Mouse (Mus musculus) adrenal gland, postnatal 10 days (tissue): ENCODE data around the gene Ets1. TPM values are rescaled to one million over a fixed set of nuclear protein-coding genes. Genes with fewer than 3 reads are reported as not detected.

Experiments used
- DNase-seq: peaks from one replicate; pipeline ENCODE4 v3.0.0; 2021; ENCODE audit warnings: mixed read lengths
- total RNA-seq, 2 experiments: library from RNA; stranded (reverse); gene quantifications; 2 replicates each; pipeline ENCODE4 v1.2.3; 2021

Gene Ets1
- total RNA-seq, 2 experiments from 2014 or later: 75.0 to 82.4 TPM

DNA sequence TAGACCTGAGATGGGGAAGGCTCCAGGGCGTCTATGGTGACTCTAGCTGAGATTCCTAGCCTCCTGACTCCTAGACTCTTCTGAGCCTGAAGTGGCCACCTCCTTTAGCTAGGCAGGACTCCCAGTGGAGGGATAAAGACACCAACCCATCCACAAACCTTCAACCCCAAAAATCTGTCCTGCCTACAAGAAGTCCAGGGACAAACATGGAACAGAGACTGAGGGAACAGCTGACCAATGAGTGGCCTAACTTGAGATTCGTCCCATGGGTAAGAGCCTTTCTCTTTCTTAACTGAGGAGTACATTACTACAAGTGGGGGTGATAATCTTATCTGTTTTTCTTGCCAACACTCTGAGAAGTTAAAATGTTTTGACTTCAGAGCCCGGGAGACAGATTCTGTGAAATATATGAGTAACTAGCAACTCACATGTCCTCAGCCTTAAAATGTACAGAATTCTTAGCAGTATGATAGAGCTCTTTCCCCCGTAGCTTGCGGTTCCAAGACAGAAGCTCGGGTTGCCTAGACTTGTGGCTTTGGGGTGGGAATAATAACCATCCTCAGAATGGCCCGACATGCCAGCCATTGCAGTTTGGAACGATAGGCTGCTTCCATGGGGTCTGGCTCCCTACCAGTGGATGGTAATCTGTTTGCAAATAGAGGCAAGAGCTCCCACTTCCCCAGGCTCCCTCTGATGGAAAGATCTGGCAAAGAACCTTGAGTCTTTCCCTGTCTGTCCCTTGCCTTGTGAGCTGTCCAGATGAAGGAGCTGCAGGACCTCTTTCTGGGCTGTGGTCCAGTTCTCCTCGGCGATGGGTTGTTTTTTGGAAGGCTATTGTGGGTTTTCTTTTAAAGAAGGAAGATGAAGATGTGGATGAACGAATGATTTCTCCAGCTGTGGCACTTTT is 30.8 kb downstream of the Ets1 start:
- DNase-seq: no peak

DNA sequence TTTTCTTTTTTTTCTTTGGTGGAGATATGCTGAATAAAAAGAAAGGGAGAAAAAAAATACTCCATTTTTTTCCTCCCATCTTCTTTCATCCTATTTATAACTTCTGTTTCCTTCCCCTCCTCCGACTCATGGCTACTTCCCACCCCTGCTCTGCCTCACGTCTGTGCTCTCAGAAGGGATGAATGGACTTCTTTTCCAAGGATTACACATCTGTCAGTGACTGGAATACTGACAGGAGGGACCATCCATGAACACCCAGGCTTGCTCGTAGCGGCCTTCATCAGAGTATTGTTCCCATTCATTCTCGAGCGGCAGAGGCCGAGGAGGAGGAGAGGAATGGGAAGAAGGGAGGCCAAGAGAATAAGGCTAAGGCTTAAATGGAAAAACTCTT is 31.5 kb downstream of the Ets1 start:
- no peak for DNase-seq

DNA sequence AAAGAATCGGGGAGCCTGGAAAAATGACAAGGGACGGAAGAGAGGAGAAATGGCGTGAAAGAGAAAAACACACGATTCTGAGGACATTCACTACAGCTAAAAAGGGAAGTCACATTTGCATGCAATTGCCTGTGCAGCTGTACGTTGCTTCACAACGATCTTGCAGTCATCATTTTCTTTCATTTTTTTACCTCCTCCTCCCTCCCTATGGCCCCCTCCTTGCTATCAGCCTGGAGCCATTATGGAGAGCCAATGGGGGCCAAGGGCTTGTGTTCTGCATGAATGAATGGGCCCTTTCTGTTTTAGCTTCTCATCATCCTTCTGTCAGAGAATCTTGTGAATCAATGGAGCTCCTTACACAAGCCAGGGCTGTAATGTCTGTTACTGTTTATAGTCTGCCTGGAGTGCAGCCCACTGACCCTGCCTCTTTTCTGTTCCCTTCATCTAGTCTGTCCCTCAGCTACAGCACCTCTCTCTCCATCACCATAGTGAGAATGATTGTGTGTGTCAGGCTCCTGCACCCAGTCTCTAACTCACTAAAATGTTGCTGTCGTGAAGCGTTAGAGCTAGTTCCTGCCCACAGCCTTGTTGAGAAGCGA is 32.2 kb downstream of the Ets1 start:
- no peak for DNase-seq

- no peak for DNase-seq
Observed at GRCm38 (mm10) chr9:32669397-32669796, 33.4 kb downstream of the Ets1 start.

GRCm38 (mm10) chr9:32671970-32672859 is 36.2 kb downstream of the Ets1 start:
- DNase-seq: peak; percentile 67

DNA sequence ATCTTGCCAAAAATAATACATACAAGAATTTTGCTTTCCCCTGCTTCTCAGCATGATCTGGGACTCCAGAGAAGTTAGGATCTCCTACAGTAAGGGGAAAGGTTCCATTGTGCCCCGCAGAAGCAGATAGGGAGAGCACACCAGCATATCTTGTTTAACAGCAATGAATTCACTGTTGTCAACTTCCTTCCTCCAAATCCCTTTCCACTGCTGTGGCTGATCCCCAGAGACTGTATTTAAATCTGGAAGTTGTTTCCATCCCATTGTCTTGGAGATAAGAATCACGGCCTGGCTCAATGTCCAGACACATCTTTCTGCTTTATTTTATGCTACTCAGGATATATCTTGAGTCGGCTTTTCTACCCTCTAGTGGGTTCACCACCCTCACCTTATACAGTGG is 37.9 kb downstream of the Ets1 start:
- DNase-seq: no peak

- no peak for DNase-seq
Observed at GRCm38 (mm10) chr9:32675671-32676409, 39.8 kb downstream of the Ets1 start.

DNA sequence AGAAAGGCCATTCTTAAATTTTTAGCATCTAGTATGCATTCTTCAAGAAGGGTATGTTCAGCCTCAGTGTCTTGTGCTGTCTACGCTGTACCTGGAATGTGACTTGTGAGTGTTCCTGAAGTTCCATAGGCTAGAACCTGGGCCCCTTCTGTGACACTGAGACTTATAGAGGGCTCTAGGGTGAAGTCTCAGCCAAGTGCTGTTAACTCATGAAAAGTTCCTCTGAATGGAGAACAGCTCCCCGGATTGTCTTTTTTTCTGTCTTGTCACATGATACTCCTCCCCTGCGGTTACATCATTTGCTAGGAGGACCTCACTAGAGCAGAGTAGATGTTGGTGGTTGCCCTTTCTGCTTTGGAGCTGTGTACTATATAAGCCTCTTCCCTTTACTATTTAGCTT is 40.5 kb downstream of the Ets1 start:
- DNase-seq: no peak

DNA sequence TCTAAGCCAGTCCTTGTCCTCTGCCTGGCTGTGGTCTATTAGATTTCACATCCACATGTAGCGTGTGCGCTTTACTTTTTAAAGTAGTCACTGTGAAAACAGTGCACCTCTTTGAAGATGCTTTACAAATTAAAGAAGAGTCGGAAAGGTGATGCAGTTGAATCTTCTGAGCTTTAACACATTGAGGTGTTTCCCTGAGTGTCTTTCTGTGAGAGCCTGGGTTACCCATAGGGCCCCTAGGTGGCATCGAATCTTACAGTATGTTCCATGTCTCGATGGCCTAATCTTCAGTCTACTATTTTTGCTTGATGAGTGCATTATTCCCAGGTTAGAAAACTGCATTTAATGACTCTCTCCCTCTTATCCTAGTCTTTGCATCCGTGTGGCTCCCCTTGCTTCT is 41.6 kb downstream of the Ets1 start:
- DNase-seq: no peak

DNA sequence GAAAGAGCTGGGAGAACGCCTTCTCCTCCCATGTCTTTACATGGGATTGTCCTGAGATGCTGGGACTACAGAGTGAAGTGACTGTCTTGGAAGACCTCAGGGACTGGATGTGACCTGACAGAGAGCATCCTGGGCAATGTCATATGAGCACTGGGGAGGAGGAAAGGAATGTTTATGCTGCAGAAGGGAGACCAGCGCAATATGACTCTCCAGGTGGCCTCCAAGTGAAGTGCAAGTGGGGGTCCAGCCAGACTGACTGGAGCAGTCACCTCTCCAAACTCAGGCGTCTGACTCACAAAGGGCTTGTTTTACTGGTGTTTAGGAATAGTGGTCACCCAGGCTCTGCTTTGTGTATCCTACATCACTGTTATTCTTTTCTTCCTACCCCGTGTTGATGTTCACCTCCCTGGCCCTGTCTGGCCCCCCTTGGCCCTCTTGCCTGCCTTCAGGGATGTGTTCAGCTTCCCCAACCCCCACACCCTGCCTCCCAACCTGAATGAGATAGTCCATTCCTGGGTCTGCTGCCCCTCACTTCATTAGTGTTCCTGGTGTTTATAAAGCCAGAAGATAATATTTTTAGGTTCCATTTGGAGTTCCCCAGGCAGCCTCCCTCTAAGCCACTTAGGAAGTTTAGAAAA is 42.2 kb downstream of the Ets1 start:
- DNase-seq: no peak

DNA sequence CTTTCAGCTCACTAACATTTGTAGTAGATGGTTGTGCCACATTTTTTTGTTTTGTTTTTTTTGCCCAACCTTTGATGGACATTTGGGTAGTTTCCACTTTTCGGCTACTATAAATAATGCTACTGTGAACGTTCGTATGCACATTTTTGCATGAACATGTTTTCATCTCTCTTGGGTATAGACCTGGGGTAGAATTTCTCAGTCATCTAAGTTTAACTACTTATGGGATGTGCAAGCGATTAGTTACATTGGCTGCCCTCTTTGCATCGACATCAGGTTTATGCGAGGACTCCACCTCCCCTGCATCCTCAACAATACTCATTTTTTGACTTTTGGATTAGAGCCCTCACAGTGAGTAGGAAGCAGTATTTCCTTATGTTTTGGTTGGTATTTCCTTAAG is 43.5 kb downstream of the Ets1 start:
- no peak for DNase-seq

DNA sequence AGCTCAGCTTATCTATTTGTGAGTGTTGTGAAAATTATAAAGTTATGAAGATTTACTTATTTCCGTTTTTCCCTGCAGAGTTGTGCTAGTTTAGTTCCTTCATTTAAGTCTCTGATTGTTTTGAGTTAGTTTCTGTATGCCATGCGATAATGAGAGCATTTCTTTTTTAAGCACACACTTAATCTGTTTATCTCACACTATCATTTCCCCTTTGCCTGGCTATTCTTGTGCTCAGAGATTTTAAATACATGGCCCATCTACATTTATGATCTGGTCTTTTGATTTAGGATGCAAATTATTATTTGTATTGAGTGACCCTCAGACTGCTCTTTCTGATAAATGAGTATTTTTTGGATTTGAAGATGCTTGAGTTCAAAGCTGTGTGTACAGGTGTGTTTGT is 44.2 kb downstream of the Ets1 start:
- no peak for DNase-seq

- DNase-seq: no peak
Observed at GRCm38 (mm10) chr9:32685793-32686558, 50.0 kb downstream of the Ets1 start.

DNA sequence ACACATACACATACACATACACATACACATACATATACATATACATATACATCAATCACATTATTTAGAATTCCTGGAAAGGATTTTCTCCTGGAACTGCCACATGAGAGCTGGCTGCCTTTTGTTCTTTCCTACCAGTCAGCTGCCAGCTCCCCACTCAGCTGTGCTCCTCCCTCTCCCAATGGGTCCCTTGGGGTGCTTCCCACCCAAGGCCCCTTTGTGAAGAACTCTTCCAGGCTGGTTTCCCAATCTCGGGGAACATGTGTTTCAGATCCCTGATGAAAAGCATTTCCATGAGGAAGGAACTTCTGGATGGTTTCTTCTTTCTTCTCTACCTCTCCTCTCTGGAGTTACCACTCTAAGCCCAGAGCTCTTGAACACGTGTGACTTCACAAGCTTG is 52.3 kb downstream of the Ets1 start:
- DNase-seq: no peak

GRCm38 (mm10) chr9:32691151-32691925 is 55.3 kb downstream of the Ets1 start:
- DNase-seq: no peak

DNA sequence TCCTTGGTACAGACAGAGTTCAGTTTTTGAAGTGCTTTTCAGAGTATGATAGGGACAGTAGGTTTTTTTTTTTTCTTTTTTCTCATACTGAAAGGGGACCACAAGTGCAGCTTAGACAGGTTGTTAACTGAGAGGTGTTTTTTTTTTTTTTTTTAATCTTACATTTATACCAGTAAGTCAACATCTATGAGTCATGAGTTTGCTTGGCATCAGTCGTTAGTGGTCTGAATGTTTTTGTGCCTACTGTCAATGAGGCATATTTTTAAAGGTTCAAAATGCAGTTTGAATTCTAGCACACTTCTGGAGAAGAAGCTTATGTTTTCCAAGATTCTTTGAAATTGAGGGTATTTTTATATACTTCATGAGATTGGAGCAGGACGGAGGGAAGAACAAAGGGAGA is 56.9 kb downstream of the Ets1 start:
- no peak for DNase-seq

DNA sequence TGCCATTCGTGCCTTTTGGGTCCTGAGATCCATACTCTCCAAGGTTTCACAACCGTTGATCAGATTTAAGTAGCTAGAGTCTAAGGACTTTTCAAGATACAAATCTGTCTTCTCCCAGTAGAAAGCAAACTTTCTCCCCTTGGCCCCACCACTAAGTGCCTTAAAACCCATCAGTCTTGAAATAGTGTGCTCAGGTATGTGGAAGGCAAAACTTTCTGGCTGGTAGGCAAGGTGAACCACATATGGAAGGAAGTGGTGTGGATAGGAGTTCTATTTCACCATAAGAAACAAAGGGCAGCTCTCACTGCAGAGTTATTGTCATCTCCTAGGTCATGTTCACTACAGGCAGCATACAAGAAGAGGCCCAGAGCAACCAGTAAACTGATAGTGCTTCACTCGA is 57.4 kb downstream of the Ets1 start:
- DNase-seq: no peak

GRCm38 (mm10) chr9:32694111-32694824 is 58.2 kb downstream of the Ets1 start:
- DNase-seq: no peak

DNA sequence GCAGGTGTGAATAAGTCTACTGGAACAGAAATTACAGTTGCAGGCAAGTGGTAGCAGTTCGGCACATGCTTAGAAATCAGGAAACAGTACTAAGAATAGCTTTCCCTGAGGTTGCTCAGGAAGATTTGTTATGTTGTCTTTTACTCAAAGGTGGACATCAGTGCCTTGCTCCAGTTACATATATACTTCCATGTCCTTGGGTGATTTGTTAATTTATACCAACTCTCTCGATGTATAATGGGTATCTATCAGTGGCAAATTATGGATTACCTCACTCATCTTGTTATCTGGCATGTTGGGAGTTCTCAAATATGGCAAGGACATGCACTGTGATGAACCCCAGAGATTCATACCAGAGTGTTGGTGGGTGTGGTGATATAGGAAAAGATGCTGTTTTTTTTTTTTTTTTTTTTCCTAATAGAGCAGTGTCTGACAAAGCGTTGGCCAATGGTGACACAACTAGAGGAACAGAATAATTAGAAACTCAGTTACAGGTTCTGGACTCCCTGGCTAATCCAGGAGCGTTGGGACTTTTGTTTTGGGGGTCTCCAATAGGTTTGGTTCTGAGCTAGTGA is 59.0 kb downstream of the Ets1 start:
- DNase-seq: no peak
